Mouse (Mus musculus) megakaryocyte-erythroid progenitor cell, adult 5 weeks (primary cell): ENCODE measurements around the gene Ccdc142. TPM values are rescaled to one million over a fixed set of nuclear protein-coding genes. Genes with fewer than 3 reads are reported as not detected.

Experiments used
- polyA plus RNA-seq: library from polyadenylated mRNA; stranded (reverse); fragments of >175 nt; gene quantifications from 2 replicates; pipeline ENCODE4 v1.2.3, GENCODE M21; 2012

The Ccdc142 gene
- 7.9 and 8.7 TPM in 2 replicates for polyA plus RNA-seq

DNA sequence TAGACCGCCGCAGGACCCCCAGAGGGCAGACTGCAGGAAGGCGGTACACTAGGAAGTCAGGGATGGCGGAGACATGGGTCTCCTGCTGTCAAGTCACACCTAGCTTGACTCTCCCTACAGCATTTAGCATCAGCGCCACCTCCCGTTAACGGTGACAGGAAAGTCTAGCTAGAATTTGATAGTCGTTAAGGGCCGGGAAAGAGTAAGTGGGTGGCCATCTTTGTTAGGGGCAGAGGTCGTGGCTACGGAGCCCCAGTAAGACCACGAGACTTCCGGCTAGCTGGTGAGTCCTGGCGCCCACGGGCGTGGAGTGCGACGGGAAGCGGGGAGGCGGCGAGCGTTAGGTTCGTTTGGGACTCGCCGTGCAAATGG lies at the start of gene Ccdc142, which contains the start of gene Gm42688:
Gene Ccdc142, plus strand, starts transcription at position 286 of the 372 bp plus-strand sequence.
Gene Gm42688, plus strand, starts transcription at position 302 of the 372 bp plus-strand sequence.

DNA sequence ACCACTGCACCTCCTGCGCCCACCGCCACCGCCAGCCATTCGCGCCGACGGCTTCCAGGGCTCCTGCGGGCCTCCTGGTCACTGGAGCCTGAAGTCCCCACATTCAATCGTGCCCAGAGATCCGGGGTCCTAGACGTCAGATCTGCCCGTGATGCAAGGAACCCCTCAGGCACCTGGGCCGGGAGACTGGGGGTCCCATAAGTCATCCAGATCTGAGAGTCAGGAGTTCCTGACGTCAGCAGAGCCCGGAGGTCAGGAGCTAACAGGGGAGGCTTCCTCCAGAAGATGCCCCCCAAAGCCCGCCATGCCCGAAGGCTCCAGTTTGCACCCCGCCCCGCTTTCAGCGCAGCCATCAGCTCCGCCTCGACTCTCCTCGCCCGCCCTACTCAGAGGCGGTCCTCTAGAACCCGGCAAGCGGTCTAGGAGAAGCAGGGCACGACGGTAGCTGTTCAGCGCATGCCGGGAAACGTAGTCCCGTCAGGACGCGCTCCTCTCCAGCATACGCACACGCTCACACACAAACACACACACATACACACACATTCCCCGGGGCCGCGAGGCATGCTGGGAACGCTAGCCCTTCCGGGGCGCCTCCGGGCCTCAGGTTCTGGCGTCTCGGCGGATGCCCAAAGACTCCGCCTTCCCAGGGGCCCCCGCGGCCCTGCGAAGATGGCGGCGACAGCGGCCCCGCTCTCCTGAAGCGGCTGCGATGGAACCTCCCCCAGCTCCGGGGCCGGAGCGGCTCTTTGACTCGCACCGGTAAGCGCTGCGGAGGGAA lies 47.1 kb upstream of the Ccdc142 start, which contains the start of gene Aup1:
Gene Aup1, plus strand, starts transcription at position 448 of the 778 bp plus-strand sequence.

DNA sequence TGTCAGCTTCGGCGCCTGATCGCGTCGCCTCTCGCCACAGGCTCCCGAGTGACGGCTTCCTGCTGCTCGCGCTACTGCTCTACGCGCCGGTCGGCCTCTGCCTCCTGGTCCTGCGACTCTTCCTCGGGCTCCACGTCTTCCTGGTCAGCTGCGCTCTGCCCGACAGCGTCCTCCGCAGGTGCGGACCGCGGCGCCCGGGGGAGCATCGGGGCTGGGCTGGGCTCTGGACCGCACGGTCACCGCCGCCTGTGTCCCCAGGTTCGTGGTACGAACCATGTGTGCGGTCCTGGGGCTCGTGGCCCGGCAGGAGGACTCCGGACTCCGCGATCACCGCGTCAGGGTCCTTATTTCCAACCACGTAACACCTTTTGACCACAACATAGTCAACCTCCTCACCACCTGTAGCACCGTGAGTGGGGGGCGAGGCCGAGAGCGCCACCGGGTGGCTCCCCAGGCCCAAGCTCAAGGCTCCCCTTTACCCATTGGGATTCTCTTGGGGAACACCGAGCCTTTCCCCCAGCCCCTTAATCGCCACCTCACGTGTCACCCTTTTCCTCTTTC lies 46.5 kb upstream of the Ccdc142 start, which contains the start of gene Htra2:
Gene Htra2, minus strand, starts transcription at position 403 of the 561 bp plus-strand sequence.

DNA sequence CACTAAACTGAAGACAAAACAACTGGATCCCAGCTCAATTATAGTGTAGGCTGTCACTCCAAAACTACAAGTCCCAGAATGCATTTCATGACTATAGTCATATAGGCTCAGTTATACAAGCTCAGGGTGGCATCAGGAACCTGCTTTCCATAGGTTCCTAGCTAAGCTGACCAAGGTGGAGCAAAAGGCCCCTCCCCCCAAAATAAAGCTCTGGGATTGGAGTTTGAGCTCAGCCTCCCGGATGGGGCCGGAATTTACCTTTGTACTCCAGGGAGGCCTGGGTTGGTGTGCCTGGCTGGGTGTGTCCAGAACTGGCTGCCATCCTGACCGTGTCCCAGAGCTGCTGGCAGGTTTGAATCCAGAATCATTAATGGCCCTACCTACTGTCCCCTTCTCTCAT lies 43.6 kb upstream of the Ccdc142 start, which contains the start of gene Dqx1:
Gene Dqx1, plus strand, starts transcription at position 55 of the 400 bp plus-strand sequence.

DNA sequence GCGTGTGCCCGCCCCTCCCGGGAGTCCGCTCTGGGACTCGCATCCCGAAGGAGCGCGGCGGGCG lies 31.3 kb upstream of the Ccdc142 start, which contains the start of gene Tlx2:
Gene Tlx2, minus strand, starts transcription at position 47 of the 64 bp plus-strand sequence.

DNA sequence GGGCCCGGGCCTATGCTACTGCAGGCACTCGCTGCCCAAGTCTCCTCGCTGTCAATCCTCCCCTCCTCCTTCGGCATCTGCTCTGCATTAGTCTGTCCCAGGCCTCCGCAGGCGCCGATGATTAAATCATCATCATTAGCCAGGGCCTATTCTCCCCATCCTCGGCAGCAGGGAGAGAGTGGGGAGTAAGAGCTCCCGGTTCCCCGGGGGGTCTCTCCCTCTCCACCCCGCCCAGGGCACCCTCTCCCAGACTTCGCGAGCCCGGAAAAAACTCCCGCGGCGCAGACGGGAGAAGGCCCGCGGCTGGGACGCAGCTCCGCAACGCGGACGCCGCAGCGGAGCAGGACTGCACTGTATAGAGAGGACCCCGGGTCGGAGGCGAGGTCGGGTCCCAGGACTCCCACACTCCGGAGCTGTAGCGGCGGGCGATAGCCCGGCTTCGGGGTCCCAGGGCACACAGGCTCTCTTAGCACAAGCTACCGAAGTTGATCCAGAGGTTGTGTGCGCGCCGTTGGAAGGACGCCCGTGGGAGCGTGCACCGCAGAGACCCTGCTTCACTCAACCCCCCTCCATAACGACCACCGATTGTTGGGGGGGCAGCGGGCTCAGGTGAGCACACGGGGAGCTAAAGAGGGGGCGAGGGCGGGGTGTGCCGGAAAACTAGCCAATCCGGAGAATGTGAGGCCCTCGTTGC lies 23.6 kb upstream of the Ccdc142 start, which contains the start of gene Pcgf1:
Gene Pcgf1, plus strand, starts transcription at position 240 of the 694 bp plus-strand sequence.

DNA sequence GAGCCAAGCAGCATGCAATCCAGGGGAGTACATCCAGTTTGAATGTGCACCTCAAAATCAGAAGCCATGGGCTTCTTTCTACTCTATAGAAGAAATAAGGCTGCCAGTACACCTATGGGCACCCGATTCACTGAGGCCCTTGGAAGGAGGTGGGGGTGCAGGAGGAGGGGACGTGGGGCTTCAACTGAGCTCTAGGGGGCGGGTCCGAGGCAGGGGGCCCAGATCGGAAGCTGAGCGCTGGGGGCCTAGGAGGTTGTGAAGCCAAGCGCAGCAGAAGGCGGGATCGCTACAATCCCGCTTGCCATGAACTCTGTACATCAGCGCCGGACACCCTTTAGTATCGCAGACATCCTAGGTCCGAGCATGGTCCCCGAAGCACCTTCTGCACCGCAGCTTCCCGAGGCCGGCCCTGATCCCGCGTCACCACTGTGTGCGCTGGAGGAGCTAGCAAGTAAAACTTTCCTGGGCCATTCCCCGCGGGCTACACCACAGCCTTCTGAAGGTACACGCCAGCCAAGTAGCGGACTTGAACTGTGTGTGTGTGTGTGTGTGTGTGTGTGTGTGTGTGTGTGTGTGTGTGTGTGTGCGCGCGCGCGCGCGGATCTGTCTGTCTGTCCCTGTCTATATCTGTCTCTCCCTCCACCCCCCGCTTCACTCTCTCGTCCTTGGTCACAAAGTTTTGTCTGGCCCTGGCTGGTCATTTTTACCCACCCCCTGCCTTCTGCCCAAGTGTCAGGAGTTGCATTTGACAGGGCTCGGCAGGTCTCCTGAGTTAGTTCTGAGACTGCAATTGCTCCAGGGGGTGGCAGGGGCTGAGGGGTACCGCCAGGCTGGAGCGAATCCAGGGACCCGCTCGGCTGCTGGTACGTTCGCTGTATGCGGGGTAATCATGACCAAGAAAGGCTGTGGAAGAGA lies 15.0 kb upstream of the Ccdc142 start, which contains the start of gene Lbx2:
Gene Lbx2, plus strand, starts transcription at position 247 of the 915 bp plus-strand sequence.

DNA sequence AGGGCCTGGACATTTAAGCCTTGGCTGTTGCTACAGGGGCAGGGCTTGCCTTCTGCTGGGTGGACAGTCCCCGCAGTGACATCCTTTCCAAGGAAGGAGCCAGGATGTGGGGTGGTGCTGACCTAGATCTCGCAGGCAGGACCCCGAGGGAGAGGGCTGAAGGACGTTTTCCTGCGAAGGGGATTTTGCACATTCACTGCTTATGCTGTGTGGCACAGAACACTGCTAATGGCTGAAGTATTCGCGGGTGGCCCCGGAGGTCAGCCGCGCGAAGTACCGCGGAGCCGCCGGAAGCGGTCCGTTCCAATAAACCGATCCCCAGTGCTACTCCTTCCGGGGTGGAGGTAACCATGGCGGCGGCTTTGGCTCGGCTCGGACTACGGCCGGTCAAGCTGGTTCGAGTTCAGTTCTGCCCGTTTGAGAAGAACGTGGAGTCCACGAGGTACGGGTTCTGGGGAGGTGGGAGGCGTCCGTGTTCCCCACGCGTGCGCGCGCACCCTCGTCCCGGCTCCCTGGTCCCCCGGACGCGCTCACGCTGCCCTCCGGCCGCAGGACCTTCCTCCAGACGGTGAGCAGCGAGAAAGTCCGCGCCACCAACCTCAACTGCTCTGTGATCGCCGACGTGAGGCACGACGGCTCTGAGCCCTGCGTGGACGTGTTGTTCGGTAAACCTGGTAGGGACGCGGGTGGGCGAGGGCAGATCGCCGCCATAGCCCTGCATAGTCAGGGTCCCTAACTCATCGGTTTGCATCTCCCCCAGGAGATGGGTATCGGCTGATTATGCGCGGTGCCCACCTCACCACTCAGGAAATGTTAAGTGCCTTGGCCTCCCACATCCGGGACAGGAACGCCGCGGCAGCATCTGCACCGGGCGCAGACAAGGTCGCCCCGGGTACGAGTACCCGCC lies 7.6 kb downstream of the Ccdc142 start, which contains the start of gene Mrpl53:
Gene Mrpl53, plus strand, starts transcription at position 279 of the 907 bp plus-strand sequence.

DNA sequence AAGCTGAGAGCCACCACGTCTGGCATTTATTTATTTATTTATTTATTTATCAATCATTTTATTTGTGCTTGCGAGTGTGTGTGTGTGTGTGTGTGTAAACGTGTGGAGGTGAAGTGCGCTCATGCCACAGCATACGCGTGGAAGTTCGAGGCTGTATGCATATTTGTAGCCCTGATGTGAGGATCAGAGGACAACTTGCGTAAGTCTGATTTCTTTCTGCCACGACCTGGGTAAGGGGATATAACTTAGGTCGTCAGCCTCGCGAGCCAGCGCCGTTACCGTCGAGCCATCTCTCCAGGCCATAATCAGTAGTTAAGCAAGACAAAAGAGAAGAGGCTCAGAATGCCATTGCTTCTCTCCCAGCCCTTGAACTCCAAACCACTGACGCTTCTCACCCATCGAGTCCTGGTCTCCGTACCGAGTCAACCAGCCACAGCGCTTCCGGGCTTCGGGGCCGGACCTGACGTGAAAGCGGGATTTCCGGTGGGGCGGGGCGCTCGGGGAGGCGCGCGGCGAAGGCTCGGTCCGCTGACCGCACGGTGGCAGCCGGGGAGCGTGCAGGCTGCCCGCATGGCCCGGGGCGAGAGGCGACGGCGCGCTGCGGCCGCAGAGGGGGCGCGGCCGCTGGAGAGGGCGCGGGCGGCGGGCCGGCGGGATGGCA lies 13.7 kb downstream of the Ccdc142 start, which contains the start of gene Mogs:
Gene Mogs, plus strand, starts transcription at position 486 of the 661 bp plus-strand sequence.

DNA sequence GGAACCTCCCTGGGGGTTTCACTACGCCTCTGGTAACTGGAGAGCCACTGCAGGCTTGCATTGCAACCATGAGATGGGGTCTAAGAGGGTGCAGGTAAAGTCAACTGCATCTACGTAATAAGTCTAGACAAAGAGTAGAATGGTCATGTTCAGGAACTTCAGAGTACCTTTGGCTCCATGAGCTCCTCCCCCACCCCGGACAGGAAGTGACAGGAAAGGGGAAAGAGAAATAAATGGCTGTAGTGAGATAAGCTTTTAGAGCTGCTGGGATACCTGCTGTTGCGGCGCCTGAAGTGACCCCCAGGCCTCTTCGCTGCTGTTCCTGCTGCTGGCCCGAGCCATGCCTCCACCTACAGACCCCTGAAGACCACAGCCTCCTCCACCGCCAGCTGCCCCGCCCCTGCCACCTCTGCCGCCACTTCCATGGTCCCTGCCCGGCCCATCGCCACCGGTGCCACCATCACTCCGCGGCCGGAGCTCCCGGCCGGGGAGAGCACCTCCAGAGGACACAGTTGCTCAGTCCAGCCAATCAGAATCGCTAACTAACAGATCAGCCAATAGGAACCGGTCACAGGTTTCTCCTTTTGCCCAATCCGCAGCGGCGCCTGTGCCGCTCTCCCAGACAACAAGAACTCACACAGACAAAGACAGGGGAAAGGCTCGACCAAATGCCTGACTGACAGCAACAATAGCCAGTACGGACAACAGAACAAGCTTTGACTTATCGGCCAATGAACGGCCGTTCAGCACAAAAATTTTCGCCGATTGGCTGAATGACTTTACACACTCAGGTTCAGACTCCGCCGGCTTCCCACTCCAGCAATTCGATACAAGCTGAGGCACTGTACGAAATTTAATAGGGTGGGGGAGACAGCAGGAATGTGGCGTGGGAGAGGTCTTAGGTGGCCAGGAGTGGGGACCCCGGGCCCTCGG lies 19.8 kb downstream of the Ccdc142 start, which contains the start of gene Wbp1:
Gene Wbp1, minus strand, starts transcription at position 630 of the 933 bp plus-strand sequence.

DNA sequence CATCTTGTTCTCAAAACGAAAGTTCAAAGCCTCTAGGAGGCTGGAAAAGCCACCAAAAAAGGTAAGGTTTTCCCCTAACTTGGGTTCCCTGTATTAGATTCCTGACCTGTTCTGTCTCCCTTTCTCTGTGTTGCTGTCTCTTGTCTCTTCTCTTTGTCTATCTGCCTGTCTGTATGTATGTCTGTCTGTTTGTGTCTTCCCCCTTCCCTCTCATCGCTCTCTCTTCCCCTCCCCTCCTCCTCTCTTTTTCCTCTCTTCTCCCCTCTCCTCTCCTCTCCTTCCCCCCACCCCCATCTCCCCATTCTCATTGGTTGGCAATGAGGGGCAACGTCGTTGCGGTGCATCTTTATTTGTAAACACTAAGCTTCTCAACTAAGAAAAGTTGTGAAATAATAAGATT lies 23.9 kb downstream of the Ccdc142 start, which contains the start of gene Ino80b:
Gene Ino80b, minus strand, starts transcription at position 101 of the 400 bp plus-strand sequence.

DNA sequence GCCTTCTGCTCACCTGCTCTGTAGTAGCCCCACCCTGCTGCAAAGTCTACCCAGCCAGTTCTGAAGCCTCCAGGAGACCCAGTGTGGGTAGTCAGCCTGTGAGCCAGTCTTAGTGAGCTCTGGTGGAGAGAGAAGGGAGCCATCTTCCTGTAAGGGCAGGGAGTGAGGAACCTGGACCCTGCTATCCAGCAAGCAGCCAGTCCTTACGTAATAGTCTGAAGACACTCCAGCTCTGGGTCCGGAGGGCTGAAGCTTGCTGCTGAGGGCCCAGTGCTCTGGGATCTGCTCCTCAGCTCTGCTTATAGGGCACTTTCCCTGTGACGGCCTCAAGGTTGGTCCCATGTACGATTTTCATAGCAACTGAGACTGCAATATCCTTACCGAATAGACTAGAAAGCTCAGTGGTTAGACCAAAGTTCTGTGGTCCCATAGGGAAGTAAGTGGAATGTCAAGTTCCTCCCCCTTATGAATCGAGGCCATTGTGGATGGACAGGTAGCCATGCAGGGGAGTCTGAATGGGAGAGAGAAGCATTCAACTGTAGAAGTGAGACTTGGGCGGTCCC lies 33.6 kb downstream of the Ccdc142 start, which contains the start of gene Rtkn:
Gene Rtkn, plus strand, starts transcription at position 513 of the 563 bp plus-strand sequence.

DNA sequence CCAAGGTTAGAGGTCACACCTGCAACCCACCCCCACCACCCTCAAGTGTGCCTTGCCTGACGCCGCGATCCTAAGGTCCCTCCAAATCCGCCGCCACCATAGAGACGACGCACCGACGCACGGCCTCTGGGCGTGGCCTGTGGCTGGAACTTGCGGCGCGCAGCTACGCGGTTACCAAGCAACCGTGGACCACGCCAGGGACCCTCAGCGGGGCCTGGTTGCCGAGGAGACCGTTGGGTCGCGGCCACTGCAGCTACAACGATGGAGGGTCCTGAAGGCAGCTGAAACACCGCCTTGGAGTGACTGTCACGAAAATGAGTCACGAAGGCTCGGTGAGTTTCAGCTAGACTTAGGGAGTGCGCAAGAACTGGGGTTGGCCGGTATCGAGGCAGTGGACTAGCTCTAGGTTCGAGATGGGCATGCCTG lies 54.9 kb downstream of the Ccdc142 start, which contains the start of the genes Wdr54 and 1700003E16Rik:
Gene Wdr54, minus strand, starts transcription at position 139 of the 426 bp plus-strand sequence.
Gene 1700003E16Rik, plus strand, starts transcription at position 146 of the 426 bp plus-strand sequence.

Other genes starting within 250 kb of the Ccdc142 start
- gene Sema4f, start 161.8 kb upstream of the Ccdc142 start, polyA plus RNA-seq: 0.47 and 0.49 TPM in 2 replicates
- gene M1ap, start 154.7 kb upstream of the Ccdc142 start, polyA plus RNA-seq: 4.4 and 6.4 TPM in 2 replicates
- 83.5 and 86.6 TPM in 2 replicates for gene Dok1, start 68.1 kb upstream of the Ccdc142 start, polyA plus RNA-seq
- gene Loxl3, start 67.4 kb upstream of the Ccdc142 start, polyA plus RNA-seq: 0.40 and 0.58 TPM in 2 replicates
- gene Aup1, start 47.1 kb upstream of the Ccdc142 start, polyA plus RNA-seq: 985 and 1,115 TPM in 2 replicates
- gene Htra2, start 46.3 kb upstream of the Ccdc142 start, polyA plus RNA-seq: 96.6 and 98.0 TPM in 2 replicates
- 0.50 and 0.96 TPM in 2 replicates for gene Dqx1, start 43.8 kb upstream of the Ccdc142 start, polyA plus RNA-seq
- gene Tlx2, start 31.3 kb upstream of the Ccdc142 start, polyA plus RNA-seq: not detected in 2 replicates
- 8.0 and 8.6 TPM in 2 replicates for gene Pcgf1, start 23.7 kb upstream of the Ccdc142 start, polyA plus RNA-seq
- gene Lbx2, start 15.2 kb upstream of the Ccdc142 start, polyA plus RNA-seq: 0.29 and 0.54 TPM in 2 replicates
- gene Gm42688, start within 50 bp of the Ccdc142 start, polyA plus RNA-seq: 4.3 and 4.9 TPM in 2 replicates
- gene Mrpl53, start 7.4 kb downstream of the Ccdc142 start, polyA plus RNA-seq: 37.3 and 44.4 TPM in 2 replicates
- 188 and 205 TPM in 2 replicates for gene Mogs, start 13.9 kb downstream of the Ccdc142 start, polyA plus RNA-seq
- gene Wbp1, start 20.0 kb downstream of the Ccdc142 start, polyA plus RNA-seq: 60.5 and 62.6 TPM in 2 replicates
- gene Ino80b, start 23.8 kb downstream of the Ccdc142 start, polyA plus RNA-seq: 241 and 250 TPM in 2 replicates
- 16.5 and 24.1 TPM in 2 replicates for gene Rtkn, start 33.9 kb downstream of the Ccdc142 start, polyA plus RNA-seq
- 0.34 TPM in 1 of 2 replicates, not detected in the other for gene Wdr54, start 54.8 kb downstream of the Ccdc142 start, polyA plus RNA-seq
- gene 1700003E16Rik, start 54.8 kb downstream of the Ccdc142 start, polyA plus RNA-seq: 0.07 and 0.10 TPM in 2 replicates
- 242 and 327 TPM in 2 replicates for gene Dctn1, start 64.3 kb downstream of the Ccdc142 start, polyA plus RNA-seq
- gene Slc4a5, start 118.2 kb downstream of the Ccdc142 start, polyA plus RNA-seq: 0.46 and 0.62 TPM in 2 replicates
- 12.6 and 17.0 TPM in 2 replicates for gene Mthfd2, start 224.3 kb downstream of the Ccdc142 start, polyA plus RNA-seq
- gene Mob1a, start 224.4 kb downstream of the Ccdc142 start, polyA plus RNA-seq: 80.4 and 99.8 TPM in 2 replicates
- gene Bola3, start 247.5 kb downstream of the Ccdc142 start, polyA plus RNA-seq: 24.8 and 34.2 TPM in 2 replicates